Mouse (Mus musculus): Measurements from ENCODE around the gene Upk3b. TPM values are rescaled to one million over a fixed set of nuclear protein-coding genes. Genes with fewer than 3 reads are reported as not detected.
A peak's percentile ranks its signal among the peaks of the same experiment; 100 is the strongest.
"Not testable (repeated sequence)": the region's sequence is repeated elsewhere in the genome, so short reads cannot be mapped to it uniquely, and the experiment has no call there.

Upk3b gene
- polyA plus RNA-seq, 1 experiment from 2014 or later: 16.6 TPM

- no peak for ATAC-seq (replicated peaks; ENCODE audit: low FRiP score)
- DNase-seq (ENCODE audit: low spot score): no peak
- H3K4me3 ChIP-seq (ENCODE audit: low read depth, low read length): no peak overlapping the region
- H3K27ac ChIP-seq (ENCODE audit: low read depth, low read length): no peak overlapping the region
- WGBS: 87% methylated on average over 8 of the region's 8 CpGs
- H3K9me3 ChIP-seq (ENCODE audit: control insufficient read depth, low read length): no peaks in the 10 kb centered on the region
- no peak overlapping the region for H3K9ac ChIP-seq (ENCODE audit: low read depth, low read length)
- no peak overlapping the region for H3K4me2 ChIP-seq
- no peaks in the 10 kb centered on the region for H3K36me3 ChIP-seq (ENCODE audit: control insufficient read depth, insufficient read depth, low read length)
- no peaks in the 10 kb centered on the region for H3K27me3 ChIP-seq (replicated peaks; ENCODE audit: control insufficient read depth, insufficient read depth, low read length)
- peaks cover 8% of the 10 kb centered on the region; the same call in 1 of the 2 replicates for H3K4me1 ChIP-seq (replicated peaks; ENCODE audit: control insufficient read depth, insufficient read depth, low read length)
These were observed 3.4 kb downstream of the Upk3b start for GRCm38 (mm10) chr5:136041666-136042065.

- H3K4me1 ChIP-seq (replicated peaks; ENCODE audit: control insufficient read depth, insufficient read depth, low read length): peaks cover 2% of the 10 kb centered on the region; the same call in 1 of the 2 replicates
- no peaks in the 10 kb centered on the region for H3K9me3 ChIP-seq (ENCODE audit: control insufficient read depth, low read length)
- H3K9ac ChIP-seq (ENCODE audit: low read depth, low read length): no peak overlapping the region
- no peak for ATAC-seq (replicated peaks; ENCODE audit: low FRiP score)
- DNase-seq (ENCODE audit: low spot score): no peak
- H3K4me3 ChIP-seq (ENCODE audit: low read depth, low read length): no peak overlapping the region
- no peak overlapping the region for H3K27ac ChIP-seq (ENCODE audit: low read depth, low read length)
- no peak overlapping the region for H3K4me2 ChIP-seq
- no peaks in the 10 kb centered on the region for H3K36me3 ChIP-seq (ENCODE audit: control insufficient read depth, insufficient read depth, low read length)
- no peaks in the 10 kb centered on the region for H3K27me3 ChIP-seq (replicated peaks; ENCODE audit: control insufficient read depth, insufficient read depth, low read length)
- WGBS: 61% methylated on average over 13 of the region's 13 CpGs
These were observed 6.6 kb downstream of the Upk3b start for GRCm38 (mm10) chr5:136044865-136045264.

- DNase-seq (ENCODE audit: low spot score): no peak
- H3K36me3 ChIP-seq (ENCODE audit: control insufficient read depth, insufficient read depth, low read length): no peaks in the 10 kb centered on the region
- H3K27me3 ChIP-seq (replicated peaks; ENCODE audit: control insufficient read depth, insufficient read depth, low read length): no peaks in the 10 kb centered on the region
- no peak overlapping the region for H3K27ac ChIP-seq (ENCODE audit: low read depth, low read length)
- H3K9ac ChIP-seq (ENCODE audit: low read depth, low read length): no peak overlapping the region
- WGBS: 42% methylated on average over 9 of the region's 9 CpGs
- no peak overlapping the region for H3K4me3 ChIP-seq (ENCODE audit: low read depth, low read length)
- no peaks in the 10 kb centered on the region; the same call in 1 of the 2 replicates for H3K4me1 ChIP-seq (replicated peaks; ENCODE audit: control insufficient read depth, insufficient read depth, low read length)
- no peak overlapping the region for H3K4me2 ChIP-seq
- ATAC-seq (replicated peaks; ENCODE audit: low FRiP score): no peak
- H3K9me3 ChIP-seq (ENCODE audit: control insufficient read depth, low read length): no peaks in the 10 kb centered on the region
These were observed 7.1 kb downstream of the Upk3b start for GRCm38 (mm10) chr5:136045408-136045807.

- H3K9ac ChIP-seq (ENCODE audit: low read depth, low read length): no peak overlapping the region
- H3K4me1 ChIP-seq (replicated peaks; ENCODE audit: control insufficient read depth, insufficient read depth, low read length): no peaks in the 10 kb centered on the region; the same call in 1 of the 2 replicates
- DNase-seq (ENCODE audit: low spot score) (peak; percentile 84), ATAC-seq (replicated peaks; ENCODE audit: low FRiP score) (no peak)
- H3K4me3 ChIP-seq (ENCODE audit: low read depth, low read length): no peak overlapping the region
- no peak overlapping the region for H3K27ac ChIP-seq (ENCODE audit: low read depth, low read length)
- no peak overlapping the region for H3K4me2 ChIP-seq
- H3K36me3 ChIP-seq (ENCODE audit: control insufficient read depth, insufficient read depth, low read length): no peaks in the 10 kb centered on the region
- H3K27me3 ChIP-seq (replicated peaks; ENCODE audit: control insufficient read depth, insufficient read depth, low read length): no peaks in the 10 kb centered on the region
- WGBS: 5% methylated on average over 10 of the region's 10 CpGs
- no peaks in the 10 kb centered on the region for H3K9me3 ChIP-seq (ENCODE audit: control insufficient read depth, low read length)
These were observed 7.7 kb downstream of the Upk3b start for GRCm38 (mm10) chr5:136045987-136046386.

GRCm38 (mm10) chr5:136048541-136048940, 10.2 kb downstream of the Upk3b start:
- not testable (repeated sequence) for DNase-seq (ENCODE audit: low spot score); H3K9me3 ChIP-seq (ENCODE audit: control insufficient read depth, low read length); H3K36me3 ChIP-seq (ENCODE audit: control insufficient read depth, insufficient read depth, low read length); H3K27ac ChIP-seq (ENCODE audit: low read depth, low read length); H3K9ac ChIP-seq (ENCODE audit: low read depth, low read length); H3K27me3 ChIP-seq (replicated peaks; ENCODE audit: control insufficient read depth, insufficient read depth, low read length); H3K4me2 ChIP-seq; H3K4me3 ChIP-seq (ENCODE audit: low read depth, low read length); ATAC-seq (replicated peaks; ENCODE audit: low FRiP score); H3K4me1 ChIP-seq (replicated peaks; ENCODE audit: control insufficient read depth, insufficient read depth, low read length)

GRCm38 (mm10) chr5:136049926-136050325, 11.6 kb downstream of the Upk3b start:
- Histone ChIP-seq H3K4me2 (no peak overlapping the region), H3K27me3 (replicated peaks; ENCODE audit: control insufficient read depth, insufficient read depth, low read length) (no peaks in the 10 kb centered on the region), H3K4me1 (replicated peaks; ENCODE audit: control insufficient read depth, insufficient read depth, low read length) (no peaks in the 10 kb centered on the region), H3K9me3 (ENCODE audit: control insufficient read depth, low read length) (no peaks in the 10 kb centered on the region), H3K27ac (ENCODE audit: low read depth, low read length) (no peak overlapping the region), H3K36me3 (ENCODE audit: control insufficient read depth, insufficient read depth, low read length) (no peaks in the 10 kb centered on the region), H3K9ac (ENCODE audit: low read depth, low read length) (no peak overlapping the region), H3K4me3 (ENCODE audit: low read depth, low read length) (no peak overlapping the region)
- ATAC-seq (replicated peaks; ENCODE audit: low FRiP score) (no peak), DNase-seq (ENCODE audit: low spot score) (no peak)
- 62% methylated on average over 6 of the region's 6 CpGs for WGBS

- DNase-seq (ENCODE audit: low spot score) (no peak), ATAC-seq (replicated peaks; ENCODE audit: low FRiP score) (no peak; the same call in 1 of the 2 replicates)
- Histone ChIP-seq H3K4me2 (no peak overlapping the region), H3K9me3 (ENCODE audit: control insufficient read depth, low read length) (no peaks in the 10 kb centered on the region), H3K4me1 (replicated peaks; ENCODE audit: control insufficient read depth, insufficient read depth, low read length) (no peaks in the 10 kb centered on the region), H3K4me3 (ENCODE audit: low read depth, low read length) (no peak overlapping the region), H3K27ac (ENCODE audit: low read depth, low read length) (peak overlapping the region; percentile 35; the same call in 1 of the 2 replicates), H3K9ac (ENCODE audit: low read depth, low read length) (no peak overlapping the region), H3K27me3 (replicated peaks; ENCODE audit: control insufficient read depth, insufficient read depth, low read length) (no peaks in the 10 kb centered on the region), H3K36me3 (ENCODE audit: control insufficient read depth, insufficient read depth, low read length) (no peaks in the 10 kb centered on the region)
- 29% methylated on average over 10 of the region's 10 CpGs for WGBS
These were observed 13.2 kb downstream of the Upk3b start for GRCm38 (mm10) chr5:136051231-136052085.

- no peak overlapping the region for H3K4me2 ChIP-seq
- H3K9ac ChIP-seq (ENCODE audit: low read depth, low read length): no peak overlapping the region
- no peaks in the 10 kb centered on the region for H3K36me3 ChIP-seq (ENCODE audit: control insufficient read depth, insufficient read depth, low read length)
- ATAC-seq (replicated peaks; ENCODE audit: low FRiP score) (no peak), DNase-seq (ENCODE audit: low spot score) (no peak)
- no peak overlapping the region for H3K27ac ChIP-seq (ENCODE audit: low read depth, low read length)
- H3K27me3 ChIP-seq (replicated peaks; ENCODE audit: control insufficient read depth, insufficient read depth, low read length): peaks cover 5% of the 10 kb centered on the region; the same call in 1 of the 2 replicates
- no peak overlapping the region for H3K4me3 ChIP-seq (ENCODE audit: low read depth, low read length)
- WGBS: 62% methylated on average over 8 of the region's 8 CpGs
- H3K4me1 ChIP-seq (replicated peaks; ENCODE audit: control insufficient read depth, insufficient read depth, low read length): no peaks in the 10 kb centered on the region
- no peaks in the 10 kb centered on the region for H3K9me3 ChIP-seq (ENCODE audit: control insufficient read depth, low read length)
These were observed 14.8 kb downstream of the Upk3b start for GRCm38 (mm10) chr5:136052861-136053655.
